Mouse (Mus musculus) layer of hippocampus, postnatal 10 days (tissue): ENCODE measurements around the gene Zcchc18. TPM values are rescaled to one million over a fixed set of nuclear protein-coding genes. Genes with fewer than 3 reads are reported as not detected.

Experiments used
- DNase-seq, 2 experiments: peaks; one replicate each; pipeline ENCODE4 v3.0.0; 2021; ENCODE audit warnings: low spot score in 2 of 2
- total RNA-seq, 2 experiments: library from RNA; stranded (reverse); gene quantifications; 2 replicates each; pipeline ENCODE4 v1.2.3; 2021

Gene Zcchc18
- total RNA-seq, 2 experiments from 2014 or later: 267 to 274 TPM

GRCm38 (mm10) chrX:137038502-137038901 lies 45.5 kb downstream of the Zcchc18 start:
- DNase-seq: no peak

Other genes with a start within 250 kb of the Zcchc18 start
- gene Morf4l2, start 249.5 kb upstream of the Zcchc18 start, total RNA-seq: 100 to 1,000 TPM; 467 to 472 TPM
- under 1 TPM in 1 of 2 experiments, not detected in 1; 0.39 TPM for gene Glra4, start 213.0 kb upstream of the Zcchc18 start, total RNA-seq
- 100 to 1,000 TPM; 102 to 115 TPM for gene Plp1, start 170.5 kb upstream of the Zcchc18 start, total RNA-seq
- gene Rab9b, start 124.4 kb upstream of the Zcchc18 start, total RNA-seq: 10 to 100 TPM; 22.7 to 33.9 TPM
- not detected for gene H2bfm, start 65.8 kb upstream of the Zcchc18 start, total RNA-seq
- gene Tmsb15b2, start 17.7 kb upstream of the Zcchc18 start, total RNA-seq: 10 to 100 TPM; 36.1 to 53.7 TPM
- gene Tmsb15l, start 16.3 kb upstream of the Zcchc18 start, total RNA-seq: 1 to 10 TPM; 3.3 to 3.9 TPM
- gene Tmsb15b1, start 16.3 kb upstream of the Zcchc18 start, total RNA-seq: 10 to 100 TPM in 1 of 2 experiments, 1 to 10 TPM in 1; 8.2 to 21.9 TPM
- 10 to 100 TPM; 21.0 to 31.6 TPM for gene Slc25a53, start 45.1 kb downstream of the Zcchc18 start, total RNA-seq
- 10 to 100 TPM; 11.4 to 12.3 TPM for gene Fam199x, start 56.4 kb downstream of the Zcchc18 start, total RNA-seq
- gene Esx1, start 128.9 kb downstream of the Zcchc18 start, total RNA-seq: not detected